Mouse (Mus musculus) lung, postnatal 0 days (tissue): ENCODE measurements around the gene Proser2. TPM values are rescaled to one million over a fixed set of nuclear protein-coding genes. Genes with fewer than 3 reads are reported as not detected.
A peak's percentile ranks its signal among the peaks of the same experiment; 100 is the strongest.

Source experiments
- ATAC-seq: fragments of 200-750 bp; cut with Nextera tagmentation; 2 replicates; pipeline ENCODE4 v1.8.0; 2017; ENCODE audit warnings: moderate library complexity
- DNase-seq: peaks from one replicate; pipeline ENCODE4 v3.0.0-alpha.2; 2016; ENCODE audit warnings: low spot score
- H3K27ac ChIP-seq: fragments of 300-500 bp; sonication (generic); 2 replicates; pipeline ENCODE4 v1.5.1; 2014; ENCODE audit warnings: antibody characterized with exemption, mild to moderate bottlenecking, low read length, mixed read lengths
- H3K27me3 ChIP-seq: fragments of 300-500 bp; sonication (generic); replicated peaks from 2 replicates; pipeline ENCODE4 v1.6.1; 2014; ENCODE audit warnings: low read length, mixed read lengths; ENCODE audit not compliant: insufficient read depth
- H3K36me3 ChIP-seq: fragments of 300-500 bp; sonication (generic); 2 replicates; pipeline ENCODE4 v1.6.1; 2014; ENCODE audit warnings: low read length, mixed read lengths; ENCODE audit not compliant: insufficient read depth
- H3K4me1 ChIP-seq: fragments of 300-500 bp; sonication (generic); 2 replicates; pipeline ENCODE4 v1.6.1; 2014; ENCODE audit warnings: antibody characterized with exemption, low read depth, low read length, mixed read lengths; ENCODE audit not compliant: insufficient read depth
- H3K4me2 ChIP-seq: fragments of 300-500 bp; sonication (generic); replicated peaks from 2 replicates; pipeline ENCODE4 v1.6.1; 2014; ENCODE audit warnings: low read depth, mild to moderate bottlenecking, low read length, moderate library complexity, mixed read lengths
- H3K4me3 ChIP-seq: fragments of 300-500 bp; sonication (generic); 2 replicates; pipeline ENCODE4 v1.5.1; 2014; ENCODE audit warnings: low read depth, low read length
- H3K9ac ChIP-seq: fragments of 300-500 bp; sonication (generic); replicated peaks from 2 replicates; pipeline ENCODE4 v1.6.1; 2014; ENCODE audit warnings: low read depth, mild to moderate bottlenecking
- H3K9me3 ChIP-seq: fragments of 300-500 bp; sonication (generic); 2 replicates; pipeline ENCODE4 v1.6.1; 2016; ENCODE audit warnings: low read length, mixed read lengths
- CTCF ChIP-seq: IDR thresholded peaks from 2 replicates; pipeline ENCODE4 v1.5.1; 2016; ENCODE audit warnings: antibody characterized with exemption, mild to moderate bottlenecking
- EP300 ChIP-seq: IDR thresholded peaks from 2 replicates; pipeline ENCODE4 v1.6.1; 2016; ENCODE audit warnings: antibody characterized with exemption, mild to moderate bottlenecking, control low read depth
- WGBS: fragments of 180-500 bp; shearing (Covaris S2); extraction: QIAGEN DNeasy Blood & Tissue Kit; methylation state at CpG from one replicate; pipeline ENCODE4 v1.1.7; 2014; 5-methylcytosine and 5-hydroxymethylcytosine counted together
- polyA plus RNA-seq: library from polyadenylated mRNA; unstranded; fragments of >200 nt; fragmentation: Nextera tagmentation; extraction: Ambion mirVana; gene quantifications from 2 replicates; pipeline ENCODE4 v1.2.1, GENCODE M21; 2015

The Proser2 gene
- polyA plus RNA-seq, 1 experiment from 2014 or later, result 14.0 TPM

- Histone ChIP-seq H3K27ac (no peak overlapping the region), H3K4me1 (peaks cover 10% of the 10 kb centered on the region; the same call in 1 of the 2 replicates), H3K4me3 (no peak overlapping the region), H3K27me3 (no peaks in the 10 kb centered on the region), H3K4me2 (no peak overlapping the region), H3K36me3 (no peaks in the 10 kb centered on the region), H3K9me3 (no peaks in the 10 kb centered on the region), H3K9ac (no peak overlapping the region)
- 0 out of 2 replicates have a peak, but pooled peaks have one; percentile 10 for TF ChIP-seq EP300
- TF ChIP-seq CTCF, result peak; percentile 95
- ATAC-seq, result peak; percentile 27; the same call in 1 of the 2 replicates
- peak; percentile 83 for DNase-seq
- 20% methylated on average over 5 of the region's 5 CpGs for WGBS
These were observed 38.0 kb upstream of the Proser2 start for GRCm38 (mm10) chr2:6167843-6168558.

GRCm38 (mm10) chr2:6165771-6166170, 35.8 kb upstream of the Proser2 start:
- 24% methylated on average over 6 of the region's 6 CpGs for WGBS
- no peak overlapping the region for H3K27ac ChIP-seq
- peak; percentile 89 for TF ChIP-seq EP300
- TF ChIP-seq CTCF, result no peak
- peak; percentile 93 for DNase-seq
- H3K27me3 ChIP-seq, result no peaks in the 10 kb centered on the region
- no peaks in the 10 kb centered on the region for H3K36me3 ChIP-seq
- H3K9ac ChIP-seq, result no peak overlapping the region
- H3K9me3 ChIP-seq, result no peaks in the 10 kb centered on the region
- peaks cover 10% of the 10 kb centered on the region; the same call in 1 of the 2 replicates for H3K4me1 ChIP-seq
- no peak overlapping the region for H3K4me2 ChIP-seq
- peak; percentile 25 for ATAC-seq
- H3K4me3 ChIP-seq, result no peak overlapping the region

- no peaks in the 10 kb centered on the region for H3K9me3 ChIP-seq
- no peak for TF ChIP-seq EP300
- no peak for TF ChIP-seq CTCF
- peak overlapping the region; percentile 30 for H3K4me2 ChIP-seq
- no peaks in the 10 kb centered on the region for H3K27me3 ChIP-seq
- peak overlapping the region; percentile 22; the same call in 1 of the 2 replicates for H3K27ac ChIP-seq
- H3K36me3 ChIP-seq, result no peaks in the 10 kb centered on the region
- H3K4me3 ChIP-seq, result no peak overlapping the region
- no peak overlapping the region for H3K9ac ChIP-seq
- DNase-seq (peak; percentile 56), ATAC-seq (no peak)
- peaks cover 12% of the 10 kb centered on the region; the same call in 1 of the 2 replicates for H3K4me1 ChIP-seq
- WGBS, result 14% methylated on average over 16 of the region's 16 CpGs
These were observed 34.7 kb upstream of the Proser2 start for GRCm38 (mm10) chr2:6164606-6165290.

- H3K4me2 ChIP-seq, result no peak overlapping the region
- no peaks in the 10 kb centered on the region for H3K27me3 ChIP-seq
- peaks cover 16% of the 10 kb centered on the region; the same call in 1 of the 2 replicates for H3K4me1 ChIP-seq
- no peak for TF ChIP-seq CTCF
- TF ChIP-seq EP300, result peak; percentile 79
- H3K4me3 ChIP-seq, result no peak overlapping the region
- H3K36me3 ChIP-seq, result no peaks in the 10 kb centered on the region
- H3K27ac ChIP-seq, result peak overlapping the region; percentile 75
- no peaks in the 10 kb centered on the region for H3K9me3 ChIP-seq
- peak; percentile 95 for DNase-seq
- WGBS, result 19% methylated on average over 6 of the region's 6 CpGs
- no peak overlapping the region for H3K9ac ChIP-seq
- peak; percentile 93 for ATAC-seq
These were observed 32.5 kb upstream of the Proser2 start for GRCm38 (mm10) chr2:6162366-6163040.

- H3K36me3 ChIP-seq, result no peaks in the 10 kb centered on the region
- WGBS, result 30% methylated on average over 2 of the region's 2 CpGs
- DNase-seq (no peak), ATAC-seq (no peak)
- H3K4me3 ChIP-seq, result no peak overlapping the region
- no peak overlapping the region for H3K4me2 ChIP-seq
- H3K9me3 ChIP-seq, result no peaks in the 10 kb centered on the region
- no peaks in the 10 kb centered on the region for H3K27me3 ChIP-seq
- H3K27ac ChIP-seq, result no peak overlapping the region
- H3K9ac ChIP-seq, result no peak overlapping the region
- peaks cover 13% of the 10 kb centered on the region; the same call in 1 of the 2 replicates for H3K4me1 ChIP-seq
- TF ChIP-seq CTCF (no peak), EP300 (peak; percentile 31; the same call in 1 of the 2 replicates)
These were observed 29.7 kb upstream of the Proser2 start for GRCm38 (mm10) chr2:6159735-6160134.

GRCm38 (mm10) chr2:6159219-6159618, 29.2 kb upstream of the Proser2 start:
- Histone ChIP-seq H3K27me3 (no peaks in the 10 kb centered on the region), H3K9ac (no peak overlapping the region), H3K27ac (no peak overlapping the region), H3K4me3 (no peak overlapping the region), H3K9me3 (no peaks in the 10 kb centered on the region), H3K36me3 (no peaks in the 10 kb centered on the region), H3K4me2 (no peak overlapping the region), H3K4me1 (peaks cover 10% of the 10 kb centered on the region; the same call in 1 of the 2 replicates)
- 87% methylated on average over 9 of the region's 9 CpGs for WGBS
- DNase-seq, result no peak
- TF ChIP-seq EP300 (no peak), CTCF (no peak)
- ATAC-seq, result no peak
